Mouse (Mus musculus) cerebellum, postnatal 25 days (tissue): ENCODE results near the gene Fmnl2.

ENCODE experiments used
- DNase-seq, 2 experiments: peaks; one replicate each; pipeline ENCODE4 v3.0.0; 2021; ENCODE audit warnings: mixed read lengths in 2 of 2

The Fmnl2 gene

GRCm38 (mm10) chr2:52987637-52988295 lies 130.1 kb downstream of the Fmnl2 start:
- DNase-seq: no peak

- DNase-seq: no peak
These were observed 131.7 kb downstream of the Fmnl2 start for GRCm38 (mm10) chr2:52989316-52989715.

DNA sequence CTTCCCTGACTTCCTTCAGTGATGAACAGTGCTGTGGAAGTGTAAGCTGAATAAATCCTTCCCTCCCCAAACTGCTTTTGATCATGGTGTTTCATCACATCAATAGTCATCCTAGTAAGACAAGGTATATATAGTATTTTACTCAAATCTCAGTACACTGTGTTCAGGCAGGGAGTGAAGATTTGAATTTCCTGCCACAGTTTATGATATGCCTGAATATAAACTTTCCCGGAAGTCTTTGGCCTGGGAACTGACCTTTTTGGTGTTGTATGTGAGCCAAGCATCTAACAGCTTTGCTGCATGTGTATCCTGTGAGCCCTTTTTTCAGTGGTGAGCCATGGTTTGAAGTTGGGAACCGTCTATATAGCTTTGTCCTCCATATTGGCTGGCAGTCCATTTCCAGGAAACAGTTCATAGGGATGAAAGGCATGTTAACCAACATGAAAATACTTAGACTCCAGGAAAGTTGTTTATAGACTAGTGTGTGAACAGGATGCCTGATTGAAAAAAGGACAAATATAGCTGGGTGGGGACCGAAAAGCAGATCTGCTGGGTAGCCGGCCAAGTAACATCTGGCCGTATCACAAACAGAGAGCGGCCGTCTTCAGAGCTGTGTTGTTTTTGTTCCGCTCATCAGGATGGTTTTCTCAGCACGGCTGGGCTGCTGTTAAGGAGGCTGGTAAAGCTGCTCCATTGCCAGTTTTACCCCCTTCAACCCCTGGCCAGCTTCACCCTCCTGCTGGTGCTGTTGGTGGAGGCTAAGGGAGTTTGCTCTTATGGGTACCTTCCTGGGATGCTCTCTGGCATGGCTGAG lies 133.4 kb downstream of the Fmnl2 start:
- no peak for DNase-seq

DNA sequence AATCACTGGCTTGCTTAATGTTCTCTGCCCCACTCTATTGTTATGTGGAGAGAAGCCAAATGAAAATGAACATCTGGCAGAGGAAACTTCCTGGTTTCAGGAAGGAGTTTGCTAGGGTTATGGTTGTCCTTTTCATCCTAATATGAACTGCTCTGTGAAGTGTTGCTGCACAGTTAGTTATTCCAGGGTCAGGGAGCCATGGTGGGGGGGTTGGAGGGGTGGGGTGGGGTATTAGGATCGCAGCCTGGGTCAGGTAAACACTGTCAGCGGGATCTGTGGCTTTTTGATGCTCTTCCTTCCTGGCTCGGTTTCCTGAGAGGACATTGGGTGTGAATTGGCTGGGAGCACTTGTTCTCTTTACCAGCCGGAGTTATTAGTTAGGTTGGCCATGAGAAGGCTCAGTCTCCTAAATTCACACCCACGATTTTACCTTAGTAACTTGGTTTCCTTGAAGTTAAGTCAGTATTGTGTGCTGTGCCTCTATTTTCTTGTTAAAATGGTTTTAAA lies 134.1 kb downstream of the Fmnl2 start:
- DNase-seq: no peak

DNA sequence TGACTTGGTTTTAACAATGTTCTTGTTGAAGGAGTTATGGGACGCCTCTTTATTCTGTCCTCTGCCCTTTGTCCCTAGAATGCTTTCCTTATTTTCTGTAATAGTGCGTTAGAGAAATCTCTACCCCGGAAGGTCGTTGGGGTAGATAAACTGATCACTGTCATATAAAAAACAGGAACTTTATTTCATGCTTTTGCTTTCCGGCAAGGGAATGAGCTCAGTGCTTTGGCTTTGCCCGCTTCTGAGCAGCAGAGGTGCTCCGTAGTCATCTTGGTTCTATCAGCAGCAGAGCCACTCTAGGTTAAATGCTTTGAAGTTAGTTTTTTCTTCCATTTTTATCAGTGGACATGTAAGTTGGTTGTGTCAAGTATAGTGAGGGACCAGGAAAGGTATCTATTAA lies 135.6 kb downstream of the Fmnl2 start:
- DNase-seq: no peak

GRCm38 (mm10) chr2:52994526-52994925 lies 136.9 kb downstream of the Fmnl2 start:
- DNase-seq: no peak

DNA sequence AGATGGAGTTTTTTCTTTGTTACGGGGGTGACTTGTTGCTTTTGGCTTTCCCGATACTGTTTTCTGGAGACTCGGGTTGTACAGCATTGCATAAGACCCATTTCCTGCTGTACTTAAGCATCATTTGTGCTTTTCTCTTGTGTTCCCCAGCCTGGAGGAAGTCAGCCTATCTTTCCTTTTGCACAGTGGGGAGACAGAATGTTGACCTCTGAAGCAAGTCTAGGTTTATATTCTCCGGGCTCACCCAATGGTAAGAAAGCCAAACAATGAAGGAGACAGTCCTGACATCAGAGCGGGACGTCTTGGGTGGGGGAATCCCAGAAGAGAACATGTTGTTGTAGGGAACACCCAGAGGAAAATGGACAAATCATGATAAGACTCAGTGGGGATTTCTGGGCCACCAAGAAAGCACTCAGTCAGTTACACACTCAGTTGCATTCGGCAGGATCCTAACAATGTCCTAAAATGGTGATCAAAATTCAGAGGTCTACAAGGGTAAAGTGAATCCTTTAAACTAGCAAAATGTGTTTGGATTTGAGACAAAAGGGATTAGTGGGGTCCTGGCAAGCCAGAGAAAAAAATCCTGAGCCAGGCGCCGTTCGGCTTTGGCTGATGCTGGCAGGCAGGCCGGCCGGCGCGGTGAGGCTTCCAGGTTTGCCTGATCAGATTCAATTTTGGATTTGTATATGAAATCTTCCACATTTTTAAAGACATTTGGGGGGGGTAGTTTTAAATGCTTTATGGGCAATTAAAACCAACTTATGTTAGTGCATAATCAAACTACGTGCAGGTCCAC lies 140.5 kb downstream of the Fmnl2 start:
- DNase-seq: peak in 1 of 2 experiments; percentile 55

DNA sequence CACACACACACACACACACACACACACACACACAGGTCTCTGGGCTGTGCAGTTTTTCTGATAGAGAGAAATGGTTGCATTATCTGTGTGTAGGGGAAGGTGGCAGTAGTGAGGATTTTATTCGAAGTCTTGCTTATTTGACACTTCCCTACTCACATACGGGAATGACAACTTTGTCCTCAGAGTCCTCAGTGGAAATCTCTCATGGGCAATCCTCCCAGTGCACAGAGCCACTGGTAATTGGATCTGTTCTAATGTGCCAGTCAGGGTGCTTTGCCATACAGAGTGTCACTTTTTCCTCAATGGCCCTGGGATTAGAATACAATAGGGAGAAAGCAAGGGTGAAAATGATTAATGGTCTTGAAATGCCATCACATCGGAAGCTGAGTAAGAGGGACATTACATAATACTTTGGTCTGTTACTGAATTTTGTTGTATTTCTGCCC lies 141.9 kb downstream of the Fmnl2 start:
- DNase-seq: peak in 1 of 2 experiments; percentile 39

- DNase-seq: no peak
These were observed 142.8 kb downstream of the Fmnl2 start for GRCm38 (mm10) chr2:53000446-53000845.

GRCm38 (mm10) chr2:53006161-53006560 lies 148.5 kb downstream of the Fmnl2 start:
- DNase-seq: peak; percentile 34 to 45

DNA sequence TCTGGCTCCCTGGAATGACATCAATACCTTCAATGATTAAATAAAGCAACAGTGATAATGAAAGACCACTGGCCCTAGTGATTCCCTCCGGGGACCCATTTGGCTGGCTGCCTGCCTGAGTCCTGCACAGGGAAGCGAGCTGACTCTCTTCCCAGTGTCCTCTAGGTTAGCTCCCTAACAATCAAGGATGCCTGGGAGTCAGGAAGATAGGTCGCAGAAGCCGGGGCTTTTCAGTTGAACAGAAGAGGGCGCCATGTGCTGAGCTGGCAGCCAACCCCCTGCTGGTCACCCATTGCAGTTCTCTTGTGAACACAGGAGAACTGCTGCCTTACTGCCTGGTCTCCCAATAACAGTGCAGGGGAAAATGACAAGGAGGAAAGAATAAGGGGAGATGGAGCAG lies 149.5 kb downstream of the Fmnl2 start:
- DNase-seq: peak; percentile 76 to 83

GRCm38 (mm10) chr2:53013051-53013450 lies 155.4 kb downstream of the Fmnl2 start:
- DNase-seq: no peak

DNA sequence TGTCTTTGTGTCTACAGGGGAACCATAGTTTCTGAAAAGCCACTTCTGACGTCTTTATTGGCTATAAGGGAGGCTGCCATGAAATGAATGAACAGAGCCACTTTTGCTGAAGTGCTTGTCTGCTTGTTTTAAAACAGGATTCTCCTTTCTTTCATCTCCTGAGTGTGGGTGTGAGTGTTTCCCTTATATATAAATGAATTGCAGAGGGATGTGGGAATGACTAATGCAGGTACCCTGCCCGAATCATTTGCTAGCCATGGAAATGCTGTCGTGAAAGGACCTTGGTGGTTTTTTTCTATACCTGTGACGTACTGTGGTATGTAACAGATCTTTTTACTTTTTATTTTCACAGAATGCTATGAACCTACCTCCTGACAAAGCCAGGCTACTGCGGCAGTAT lies 156.8 kb downstream of the Fmnl2 start:
- no peak for DNase-seq

DNA sequence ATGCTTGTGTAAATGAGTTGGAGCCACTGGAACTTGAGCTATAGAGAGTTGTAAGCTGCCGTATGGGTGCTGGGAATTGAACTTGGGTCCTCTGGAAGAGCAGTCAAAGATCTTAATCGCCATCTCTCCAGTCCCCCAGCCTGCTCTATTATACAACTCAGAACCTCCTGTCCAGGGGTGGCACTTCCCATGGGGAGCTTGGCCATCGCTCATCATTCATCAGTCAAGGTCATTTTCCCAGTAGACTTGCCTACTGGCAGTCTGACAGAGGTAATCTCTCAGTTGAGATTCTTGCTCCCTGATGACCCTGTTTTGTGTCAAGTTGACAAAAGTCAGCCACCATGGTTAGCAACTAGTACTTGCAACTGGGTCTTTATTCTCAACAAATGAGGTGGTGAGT lies 165.3 kb downstream of the Fmnl2 start:
- DNase-seq: no peak

DNA sequence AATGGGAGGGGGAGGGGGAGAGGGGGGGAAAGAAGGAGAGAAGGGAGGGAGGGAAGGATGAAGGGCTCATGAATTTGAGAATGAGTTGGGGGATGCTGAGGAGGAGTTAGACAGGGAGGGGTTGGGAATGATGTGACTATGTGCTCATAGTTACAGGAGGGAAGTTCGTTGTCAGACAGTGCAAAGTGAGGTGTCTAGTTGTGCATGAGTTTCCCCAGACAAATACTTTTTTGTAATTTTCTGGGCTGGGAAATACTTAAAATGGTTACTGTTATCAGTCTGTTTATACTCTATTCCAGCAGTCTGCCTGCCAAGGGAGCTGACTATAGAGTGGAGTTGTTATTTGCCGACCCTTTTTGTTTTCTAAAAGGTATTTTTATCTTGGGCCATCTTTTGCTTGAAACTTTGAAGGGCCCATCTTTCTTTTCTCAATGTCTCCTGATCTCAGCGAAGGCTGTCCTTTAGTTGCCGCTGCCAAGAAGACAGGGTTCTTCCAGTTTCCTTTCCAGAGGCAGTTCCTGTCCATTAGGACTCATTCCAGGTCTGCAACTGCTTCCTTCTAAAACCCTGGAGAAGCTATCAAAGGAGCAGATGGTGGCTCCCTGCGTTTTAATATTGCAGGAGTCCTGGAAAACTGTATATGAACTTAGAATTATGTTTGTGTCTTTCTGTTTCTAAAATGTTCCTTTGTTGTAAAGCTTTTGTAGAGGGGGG lies 168.6 kb downstream of the Fmnl2 start:
- DNase-seq: peak in 1 of 2 experiments; percentile 23

GRCm38 (mm10) chr2:53028868-53029267 lies 171.2 kb downstream of the Fmnl2 start:
- DNase-seq: no peak

DNA sequence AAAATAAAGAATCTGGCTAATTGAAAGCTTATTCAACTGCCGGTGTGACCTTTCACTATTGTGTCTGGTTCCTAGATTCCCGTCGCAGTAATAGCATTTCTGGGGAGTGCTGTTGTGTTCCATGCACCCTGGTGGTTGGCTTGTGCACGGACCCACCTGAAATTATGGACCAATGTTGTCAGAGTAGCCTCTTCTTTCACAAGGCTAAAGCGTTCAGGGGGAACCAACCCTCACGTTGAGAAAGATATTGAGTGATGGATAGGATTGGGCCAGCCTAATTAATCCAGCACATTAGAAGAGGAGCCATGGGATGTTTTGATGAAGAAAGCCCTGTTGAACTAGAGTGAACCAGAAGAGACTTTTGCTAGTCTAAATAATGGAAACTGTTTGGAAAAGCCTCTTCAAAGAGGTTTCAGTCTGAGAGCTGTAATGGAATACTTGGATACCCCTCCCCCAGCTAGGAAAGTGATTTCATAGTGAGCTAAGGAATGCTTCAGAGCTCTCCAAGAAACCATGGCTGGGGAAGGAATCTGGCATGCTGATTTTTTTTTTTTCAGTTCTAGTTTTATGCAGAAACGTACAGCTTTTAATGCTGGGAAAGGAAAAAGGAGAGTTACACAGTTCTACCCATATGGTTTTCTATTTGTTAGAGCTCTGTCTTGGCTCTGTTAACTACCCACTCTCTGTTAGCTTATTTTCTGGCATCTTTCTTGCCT lies 172.2 kb downstream of the Fmnl2 start:
- DNase-seq: no peak

DNA sequence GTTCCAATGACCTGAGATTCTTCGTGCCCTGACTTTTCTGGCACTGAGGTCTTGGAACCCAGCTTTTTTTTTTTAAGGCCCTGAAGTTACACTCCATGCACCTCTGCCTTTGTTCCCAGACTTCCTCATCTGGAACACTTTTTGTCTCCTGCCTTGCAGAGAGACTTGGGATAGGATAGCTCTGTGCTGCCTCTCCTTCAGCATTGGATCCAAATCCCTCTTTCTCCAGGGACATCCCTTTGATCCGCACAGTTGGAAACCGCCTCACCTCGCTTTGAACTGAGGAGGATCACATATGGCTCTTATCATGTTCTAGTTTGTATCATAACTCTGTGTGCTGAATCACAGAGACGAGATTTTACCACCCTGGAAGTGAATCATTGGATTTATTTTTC lies 172.8 kb downstream of the Fmnl2 start:
- DNase-seq: no peak

GRCm38 (mm10) chr2:53038253-53038652 lies 180.6 kb downstream of the Fmnl2 start:
- DNase-seq: no peak

DNA sequence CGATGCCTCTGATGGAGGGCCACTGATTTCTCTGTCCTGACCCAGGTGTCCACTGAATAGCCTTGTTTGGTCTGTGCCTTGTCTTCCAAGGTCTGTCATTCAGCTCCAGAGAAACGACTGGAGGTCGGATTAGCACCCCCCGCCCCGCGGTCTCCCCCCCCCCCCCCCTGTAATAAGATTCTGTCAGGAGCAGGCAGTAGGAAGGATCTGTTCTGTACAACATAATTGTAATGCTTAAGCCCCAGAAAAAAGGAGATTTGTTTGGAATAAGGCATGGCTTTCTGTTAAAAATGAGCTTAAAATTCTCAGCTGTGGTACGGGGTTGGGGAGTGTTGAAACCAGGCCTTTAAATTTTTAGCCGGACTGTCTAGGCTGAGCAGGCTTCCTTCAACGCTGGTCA lies 181.1 kb downstream of the Fmnl2 start:
- DNase-seq: no peak

- DNase-seq: no peak
These were observed 189.4 kb downstream of the Fmnl2 start for GRCm38 (mm10) chr2:53047031-53047430.
